Mouse (Mus musculus) right cerebral cortex, adult 18-20 months (tissue): ENCODE measurements at regions not wholly inside any gene's neighbourhood (a gene's known extent, or its start where the extent isn't known, plus 50 kb on each side); places are given as distances from the start of the nearest gene placed in this dataset.
A peak's percentile ranks its signal among the peaks of the same experiment; 100 is the strongest.

Source experiments
- DNase-seq: peaks from one replicate; pipeline ENCODE4 v3.0.0; 2022; ENCODE audit warnings: mixed read lengths

- no peak for DNase-seq
Observed at GRCm38 (mm10) chr9:115686605-115687004, 222.7 kb upstream of the Gadl1 start.

GRCm38 (mm10) chr9:115692837-115693236 lies 216.4 kb upstream of the Gadl1 start:
- DNase-seq, result no peak

GRCm38 (mm10) chr9:115703791-115704190 lies 205.5 kb upstream of the Gadl1 start:
- DNase-seq, result no peak

GRCm38 (mm10) chr9:115704249-115704648 lies 205.0 kb upstream of the Gadl1 start:
- peak; percentile 31 for DNase-seq

GRCm38 (mm10) chr9:115705761-115706160 lies 203.5 kb upstream of the Gadl1 start:
- no peak for DNase-seq

- peak; percentile 21 for DNase-seq
Observed at GRCm38 (mm10) chr9:115708199-115708934, 200.9 kb upstream of the Gadl1 start.

GRCm38 (mm10) chr9:115710039-115710739 lies 199.1 kb upstream of the Gadl1 start:
- no peak for DNase-seq

- DNase-seq, result no peak
Observed at GRCm38 (mm10) chr9:115720306-115720705, 188.9 kb upstream of the Gadl1 start.

GRCm38 (mm10) chr9:115720841-115721240 lies 188.4 kb upstream of the Gadl1 start:
- DNase-seq, result no peak

GRCm38 (mm10) chr9:115724063-115724462 lies 185.2 kb upstream of the Gadl1 start:
- DNase-seq, result no peak

GRCm38 (mm10) chr9:115727361-115727760 lies 181.9 kb upstream of the Gadl1 start:
- no peak for DNase-seq

- no peak for DNase-seq
Observed at GRCm38 (mm10) chr9:115731557-115731956, 177.7 kb upstream of the Gadl1 start.

- DNase-seq, result no peak
Observed at GRCm38 (mm10) chr9:115733104-115733503, 176.2 kb upstream of the Gadl1 start.

GRCm38 (mm10) chr9:115739984-115740383 lies 169.3 kb upstream of the Gadl1 start:
- no peak for DNase-seq

GRCm38 (mm10) chr9:115746436-115746835 lies 162.8 kb upstream of the Gadl1 start:
- no peak for DNase-seq

- no peak for DNase-seq
Observed at GRCm38 (mm10) chr9:115760496-115760895, 148.8 kb upstream of the Gadl1 start.

- DNase-seq, result no peak
Observed at GRCm38 (mm10) chr9:115764136-115764535, 145.1 kb upstream of the Gadl1 start.

- DNase-seq, result no peak
Observed at GRCm38 (mm10) chr9:115766471-115766870, 142.8 kb upstream of the Gadl1 start.

- DNase-seq, result no peak
Observed at GRCm38 (mm10) chr9:115775112-115775511, 134.1 kb upstream of the Gadl1 start.

- peak; percentile 14 for DNase-seq
Observed at GRCm38 (mm10) chr9:115775858-115776257, 133.4 kb upstream of the Gadl1 start.

- no peak for DNase-seq
Observed at GRCm38 (mm10) chr9:115777097-115777864, 132.0 kb upstream of the Gadl1 start.

GRCm38 (mm10) chr9:115778862-115779261 lies 130.4 kb upstream of the Gadl1 start:
- no peak for DNase-seq

GRCm38 (mm10) chr9:115799330-115799729 lies 109.9 kb upstream of the Gadl1 start:
- no peak for DNase-seq

- no peak for DNase-seq
Observed at GRCm38 (mm10) chr9:115800624-115801023, 108.6 kb upstream of the Gadl1 start.
